Mouse (Mus musculus): ENCODE results near the gene Prrc2c.
"Not testable (repeated sequence)": the region's sequence is repeated elsewhere in the genome, so short reads cannot be mapped to it uniquely, and the experiment has no call there.

Prrc2c gene

GRCm38 (mm10) chr1:162740401-162740835, at the start of gene Prrc2c:
Gene Prrc2c, minus strand, starts transcription at chr1:162740556.
- DNase-seq (ENCODE audit: extremely low read depth, low read depth): peak; percentile 88

- no peak for DNase-seq (ENCODE audit: extremely low read depth, low read depth)
Observed at GRCm38 (mm10) chr1:162785222-162785621, 44.9 kb upstream of the Prrc2c start.

- no peak for DNase-seq (ENCODE audit: extremely low read depth, low read depth)
Observed at GRCm38 (mm10) chr1:162783669-162784248, 43.4 kb upstream of the Prrc2c start.

GRCm38 (mm10) chr1:162781035-162781434, 40.7 kb upstream of the Prrc2c start:
- DNase-seq (ENCODE audit: extremely low read depth, low read depth): not testable (repeated sequence)

- DNase-seq (ENCODE audit: extremely low read depth, low read depth): no peak
Observed at GRCm38 (mm10) chr1:162777943-162778538, 37.7 kb upstream of the Prrc2c start.

GRCm38 (mm10) chr1:162773661-162774060, 33.3 kb upstream of the Prrc2c start:
- no peak for DNase-seq (ENCODE audit: extremely low read depth, low read depth)

GRCm38 (mm10) chr1:162771617-162772360, 31.4 kb upstream of the Prrc2c start:
- DNase-seq (ENCODE audit: extremely low read depth, low read depth): no peak

- DNase-seq (ENCODE audit: extremely low read depth, low read depth): no peak
Observed at GRCm38 (mm10) chr1:162752009-162752408, 11.7 kb upstream of the Prrc2c start.

GRCm38 (mm10) chr1:162749607-162750006, 9.3 kb upstream of the Prrc2c start:
- no peak for DNase-seq (ENCODE audit: extremely low read depth, low read depth)

GRCm38 (mm10) chr1:162748761-162749160, 8.4 kb upstream of the Prrc2c start:
- DNase-seq (ENCODE audit: extremely low read depth, low read depth): no peak

- DNase-seq (ENCODE audit: extremely low read depth, low read depth): no peak
Observed at GRCm38 (mm10) chr1:162739831-162740394, 443 bp downstream of the Prrc2c start.

GRCm38 (mm10) chr1:162739406-162739805, 950 bp downstream of the Prrc2c start:
- DNase-seq (ENCODE audit: extremely low read depth, low read depth): peak; percentile 37

GRCm38 (mm10) chr1:162738472-162738871, 1.9 kb downstream of the Prrc2c start:
- no peak for DNase-seq (ENCODE audit: extremely low read depth, low read depth)

GRCm38 (mm10) chr1:162735084-162735483, 5.3 kb downstream of the Prrc2c start:
- DNase-seq (ENCODE audit: extremely low read depth, low read depth): no peak

- DNase-seq (ENCODE audit: extremely low read depth, low read depth): peak; percentile 80
Observed at GRCm38 (mm10) chr1:162734283-162734682, 6.1 kb downstream of the Prrc2c start.

- no peak for DNase-seq (ENCODE audit: extremely low read depth, low read depth)
Observed at GRCm38 (mm10) chr1:162732041-162732440, 8.3 kb downstream of the Prrc2c start.

- DNase-seq (ENCODE audit: extremely low read depth, low read depth): no peak
Observed at GRCm38 (mm10) chr1:162729436-162729835, 10.9 kb downstream of the Prrc2c start.

- no peak for DNase-seq (ENCODE audit: extremely low read depth, low read depth)
Observed at GRCm38 (mm10) chr1:162727981-162728380, 12.4 kb downstream of the Prrc2c start.

- DNase-seq (ENCODE audit: extremely low read depth, low read depth): no peak
Observed at GRCm38 (mm10) chr1:162723610-162724009, 16.7 kb downstream of the Prrc2c start.

- DNase-seq (ENCODE audit: extremely low read depth, low read depth): no peak
Observed at GRCm38 (mm10) chr1:162720645-162721044, 19.7 kb downstream of the Prrc2c start.

- no peak for DNase-seq (ENCODE audit: extremely low read depth, low read depth)
Observed at GRCm38 (mm10) chr1:162700389-162701066, 39.8 kb downstream of the Prrc2c start.

- DNase-seq (ENCODE audit: extremely low read depth, low read depth): no peak
Observed at GRCm38 (mm10) chr1:162697866-162698265, 42.5 kb downstream of the Prrc2c start.

All from MEL-GATA-1-ER (cell line).